Mouse (Mus musculus): Measurements from ENCODE around the gene Ftl1.
"Not testable (repeated sequence)": the region's sequence is repeated elsewhere in the genome, so short reads cannot be mapped to it uniquely, and the experiment has no call there.

The Ftl1 gene

DNA sequence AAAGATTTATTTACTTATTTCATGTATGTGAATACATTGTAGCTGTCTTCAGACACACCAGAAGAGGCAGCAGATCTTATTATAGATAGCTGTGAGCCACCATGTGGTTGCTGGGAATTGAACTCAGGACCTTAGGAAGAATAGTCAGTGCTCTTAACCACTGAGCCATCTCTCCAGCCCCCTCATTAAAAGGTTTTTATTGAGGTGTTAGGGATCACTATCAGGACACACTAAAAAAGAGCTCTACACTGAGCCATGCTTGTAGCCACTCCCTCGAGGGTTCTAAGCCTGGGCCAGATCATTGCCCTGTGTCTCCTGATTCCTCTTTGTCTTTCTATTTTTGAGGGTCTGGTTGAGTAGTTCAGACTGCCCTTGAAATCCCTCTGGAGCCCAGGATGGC, 16.8 kb upstream of the Ftl1 start:
- DNase-seq (ENCODE audit: low spot score), result no peak

DNA sequence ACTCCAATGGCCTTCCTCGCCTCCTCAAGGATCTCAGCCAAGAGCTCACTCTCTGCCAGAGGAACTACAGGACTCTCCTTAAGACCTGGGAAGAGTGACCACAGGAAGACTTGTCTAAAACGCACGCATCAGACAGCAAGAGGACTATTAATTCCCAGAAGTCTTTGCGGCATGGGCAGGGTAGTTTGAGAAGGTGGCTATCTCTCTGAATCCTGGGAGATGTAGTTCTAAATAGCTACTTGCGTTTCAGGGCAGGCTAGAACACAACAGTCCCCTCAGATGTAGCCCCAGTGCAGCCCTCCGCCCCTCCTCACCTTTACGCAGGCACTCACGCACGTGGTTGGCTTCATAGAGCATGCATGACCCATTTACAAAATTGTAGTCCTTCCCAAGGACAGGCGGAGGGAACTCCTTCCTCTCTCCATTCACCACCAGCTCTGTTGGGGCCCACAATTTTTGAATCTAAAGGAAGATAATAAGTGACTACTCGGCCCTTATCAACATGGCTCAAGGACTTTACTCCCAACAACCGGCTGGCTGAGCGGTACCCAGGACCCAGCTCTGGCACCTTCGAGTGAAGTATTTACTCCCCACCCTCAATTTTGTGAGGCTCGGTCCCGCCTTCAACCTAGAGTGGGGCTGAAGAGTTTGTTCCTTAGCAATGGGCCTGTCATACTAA, 15.7 kb upstream of the Ftl1 start:
- no peak for DNase-seq (ENCODE audit: low spot score)

DNA sequence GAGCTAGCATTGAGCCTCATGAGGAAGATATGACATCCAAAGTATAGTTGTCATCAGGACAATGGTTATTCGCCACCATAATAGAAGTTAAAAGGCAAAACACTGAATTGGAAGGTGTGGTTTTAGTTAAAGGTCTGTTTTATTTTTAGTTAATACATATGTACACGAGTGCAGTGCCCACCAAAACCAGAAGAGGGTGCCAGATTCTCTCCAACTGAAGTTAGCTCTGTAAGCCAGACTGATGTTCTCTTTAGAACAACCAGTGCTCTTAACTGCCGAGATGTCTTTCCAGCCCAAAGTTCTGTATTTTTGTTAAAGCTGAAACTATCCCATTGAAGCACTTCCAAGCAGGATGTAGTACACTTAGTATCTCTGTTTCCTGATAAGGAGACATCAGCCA, 11.2 kb upstream of the Ftl1 start:
- peak; percentile 65 for DNase-seq (ENCODE audit: low spot score)

DNA sequence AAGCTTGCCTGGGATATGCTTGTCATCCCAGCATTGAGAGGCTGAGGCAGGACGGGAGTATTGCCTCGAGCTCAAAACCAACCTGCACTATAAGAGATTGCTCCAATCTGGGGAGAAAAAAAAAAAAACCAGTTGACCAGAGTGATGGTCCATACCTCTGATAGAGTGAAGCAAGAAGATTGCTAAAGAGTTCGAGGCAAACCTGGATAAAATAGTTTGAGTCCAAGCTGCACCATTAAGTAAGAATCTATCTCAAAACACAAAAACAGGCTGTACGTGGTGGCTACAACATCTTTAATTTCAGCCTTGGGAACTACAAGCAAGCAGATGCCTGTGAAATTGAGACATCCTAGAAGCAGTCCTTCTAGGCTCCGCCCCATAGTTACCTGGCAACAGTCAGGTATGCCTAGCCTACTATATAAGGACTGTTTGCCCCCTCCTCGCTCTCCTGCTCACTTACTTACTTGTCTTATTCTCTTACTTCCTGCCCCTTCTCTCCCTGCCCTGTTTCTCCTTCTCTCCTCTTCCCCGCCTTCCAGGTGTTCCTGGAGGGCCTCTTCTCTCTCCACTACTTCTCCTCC, 7.5 kb upstream of the Ftl1 start:
- DNase-seq (ENCODE audit: low spot score), result no peak

DNA sequence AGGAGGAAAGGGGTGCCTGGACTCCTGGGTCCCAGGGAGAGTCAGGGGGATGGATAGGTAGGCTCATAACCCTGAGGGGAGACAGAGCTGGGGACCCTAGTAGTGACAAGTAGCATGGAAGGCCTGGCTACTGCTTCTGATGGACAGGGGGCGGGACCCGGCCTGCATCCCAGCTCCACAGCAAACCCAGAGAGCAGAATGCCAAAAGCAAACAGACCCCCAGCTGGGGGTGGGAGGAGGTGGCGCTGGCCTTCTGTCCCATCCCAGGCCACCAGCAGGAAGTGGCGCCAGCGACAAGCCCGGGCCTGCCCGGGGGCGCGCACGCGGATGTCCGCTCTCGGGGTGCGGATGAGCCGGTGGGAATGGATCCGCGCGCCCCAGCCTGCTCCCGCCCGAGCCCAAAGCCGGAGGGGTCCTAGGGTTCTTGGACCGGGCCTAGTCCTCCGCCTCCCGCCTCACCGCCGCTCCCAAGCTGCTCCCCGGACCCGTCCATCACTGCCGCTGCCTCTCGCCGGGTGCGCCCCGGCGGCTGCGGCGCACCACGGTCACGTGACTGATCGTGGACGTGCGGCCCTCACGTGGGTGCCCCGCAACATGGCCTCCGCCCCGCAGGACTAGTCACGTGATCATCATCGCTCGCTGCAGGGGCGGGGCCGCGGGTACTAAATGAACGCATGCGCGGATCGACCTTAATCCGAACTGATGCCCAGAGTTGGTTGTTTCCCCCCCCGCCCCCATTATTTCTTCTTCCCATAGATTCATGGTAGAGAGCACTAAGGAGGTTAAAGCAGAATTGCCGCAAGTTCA, 6.8 kb upstream of the Ftl1 start, which contains the start of gene Bax:
TSS of gene Bax (minus strand) at position 616 of the 807 bp plus-strand sequence.
- DNase-seq (ENCODE audit: low spot score), result peak; percentile 91

- no peak for DNase-seq (ENCODE audit: low spot score)
Observed at GRCm38 (mm10) chr7:45465549-45465948, 5.9 kb upstream of the Ftl1 start.

DNA sequence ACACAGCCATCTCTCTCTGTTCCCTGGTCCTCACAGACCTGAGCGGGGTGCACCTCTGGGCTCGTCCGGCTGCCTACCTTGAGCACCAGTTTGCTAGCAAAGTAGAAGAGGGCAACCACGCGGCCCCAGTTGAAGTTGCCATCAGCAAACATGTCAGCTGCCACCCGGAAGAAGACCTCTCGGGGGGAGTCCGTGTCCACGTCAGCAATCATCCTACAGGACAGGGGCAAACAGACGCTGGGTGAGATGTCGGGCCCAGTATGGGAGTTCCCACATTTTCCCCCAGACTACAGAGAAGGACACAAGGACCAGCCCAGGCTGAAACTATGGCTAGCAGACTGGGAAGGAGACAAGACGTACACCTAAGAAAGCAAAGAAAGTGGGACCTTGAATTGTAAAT, 5.4 kb upstream of the Ftl1 start:
- no peak for DNase-seq (ENCODE audit: low spot score)

DNA sequence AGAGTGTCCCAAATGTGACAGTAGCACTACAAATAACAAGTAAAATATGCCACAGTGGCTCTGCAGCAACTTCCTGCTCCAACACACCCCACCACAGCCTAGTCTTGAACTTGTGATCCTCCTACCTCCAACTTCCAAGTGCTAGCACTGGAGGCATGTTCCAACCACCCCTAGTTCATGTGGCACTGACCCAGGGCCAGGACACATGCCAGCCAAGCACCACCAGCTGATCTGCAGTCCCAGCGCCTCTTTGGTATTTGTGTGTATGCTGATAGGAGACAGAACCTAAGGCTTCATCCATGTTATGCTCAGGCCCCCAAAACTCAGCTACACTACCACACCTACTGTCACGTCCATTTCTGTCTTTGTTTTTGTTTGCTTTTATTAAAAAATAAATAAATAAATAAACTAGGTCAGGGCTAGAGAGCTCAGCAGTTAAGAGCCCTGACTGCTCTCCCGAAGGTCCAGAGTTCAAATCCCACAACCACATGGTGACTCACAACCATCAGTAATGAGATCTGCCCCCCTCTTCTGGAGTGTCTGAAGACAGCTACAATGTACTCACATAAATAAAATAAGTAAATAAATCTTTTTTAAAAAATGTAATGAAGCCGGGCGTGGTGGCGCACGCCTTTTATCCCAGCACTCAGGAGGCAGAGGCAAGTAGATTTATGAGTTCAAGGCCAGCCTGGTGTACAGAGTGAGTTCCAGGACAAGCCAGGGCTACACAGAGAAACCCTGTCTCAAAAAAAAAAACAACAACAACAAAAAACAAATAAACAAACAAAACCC, 4.5 kb upstream of the Ftl1 start:
- DNase-seq (ENCODE audit: low spot score), result no peak

DNA sequence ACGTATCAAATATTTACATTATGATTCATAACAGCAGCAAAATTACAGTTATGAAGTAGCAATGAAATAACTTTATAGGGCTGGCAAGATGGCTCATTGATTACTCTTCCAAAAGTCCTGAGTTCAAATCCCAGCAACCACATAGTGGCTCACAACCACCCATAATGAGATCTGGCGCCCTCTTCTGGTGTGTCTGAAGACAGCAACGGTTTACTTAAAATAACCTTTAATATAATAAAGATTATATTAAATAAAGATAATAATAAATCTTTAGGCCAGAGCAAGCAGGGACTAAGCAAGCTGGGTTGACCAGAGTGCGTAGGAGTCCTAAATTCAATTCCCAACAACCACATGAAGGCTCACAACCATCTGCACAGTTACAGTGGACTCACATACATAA, 3.2 kb upstream of the Ftl1 start:
- not testable (repeated sequence) for DNase-seq (ENCODE audit: low spot score)

DNA sequence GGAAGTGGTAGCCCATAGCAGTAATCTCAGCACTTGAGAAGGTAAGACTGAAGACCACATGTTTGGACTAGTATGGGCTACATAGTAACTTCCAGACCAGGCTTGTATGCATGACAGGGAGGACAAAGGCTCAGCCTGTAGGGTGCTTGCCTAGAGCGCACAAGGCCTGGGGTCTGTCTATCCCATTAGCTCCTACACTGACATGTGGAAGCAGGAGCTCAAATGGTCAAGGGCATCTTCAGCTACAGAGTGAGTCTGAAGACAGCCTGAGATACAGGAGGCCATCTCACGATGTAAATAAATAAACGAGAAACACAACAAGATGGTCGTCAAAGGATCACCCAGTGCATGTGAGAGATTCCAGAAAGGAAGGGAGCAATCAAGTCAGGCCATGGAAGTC, 2.6 kb upstream of the Ftl1 start:
- DNase-seq (ENCODE audit: low spot score), result no peak

- no peak for DNase-seq (ENCODE audit: low spot score)
Observed at GRCm38 (mm10) chr7:45461781-45462180, 2.1 kb upstream of the Ftl1 start.

GRCm38 (mm10) chr7:45461326-45461725, 1.6 kb upstream of the Ftl1 start:
- no peak for DNase-seq (ENCODE audit: low spot score)

DNA sequence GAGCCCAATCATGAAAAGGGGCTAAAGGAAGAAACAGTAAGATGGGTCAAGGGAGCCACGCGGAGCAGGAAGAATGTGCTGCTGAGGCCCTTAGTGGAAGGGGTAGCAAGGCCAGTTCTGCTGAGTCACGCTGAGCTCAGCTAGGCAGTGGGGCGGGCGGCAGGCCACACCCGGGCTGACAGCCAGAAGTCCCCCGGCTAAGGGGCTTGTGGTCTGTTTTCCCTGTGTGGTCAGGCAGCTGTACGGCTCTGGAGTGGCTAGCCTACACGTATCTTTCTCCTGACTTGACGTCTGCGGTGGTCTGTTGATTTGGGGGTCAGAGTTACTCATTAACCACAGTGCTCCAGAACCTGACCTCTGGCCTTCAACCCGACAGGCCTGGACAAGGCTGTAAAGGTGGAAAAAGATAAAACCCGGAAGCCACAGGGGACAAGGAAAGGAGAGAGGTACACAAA, 1.2 kb upstream of the Ftl1 start:
- DNase-seq (ENCODE audit: low spot score), result no peak

- no peak for DNase-seq (ENCODE audit: low spot score)
Observed at GRCm38 (mm10) chr7:45460377-45460776, 693 bp upstream of the Ftl1 start.

GRCm38 (mm10) chr7:45458748-45459563, 728 bp downstream of the Ftl1 start:
- peak; percentile 66 for DNase-seq (ENCODE audit: low spot score)

- DNase-seq (ENCODE audit: low spot score), result no peak
Observed at GRCm38 (mm10) chr7:45457204-45458060, 2.3 kb downstream of the Ftl1 start.

- no peak for DNase-seq (ENCODE audit: low spot score)
Observed at GRCm38 (mm10) chr7:45456721-45457203, 2.9 kb downstream of the Ftl1 start.

- no peak for DNase-seq (ENCODE audit: low spot score)
Observed at GRCm38 (mm10) chr7:45455932-45456696, 3.6 kb downstream of the Ftl1 start.

GRCm38 (mm10) chr7:45454971-45455370, 4.7 kb downstream of the Ftl1 start:
- no peak for DNase-seq (ENCODE audit: low spot score)
